Mouse (Mus musculus): Measurements from ENCODE around the gene Ctdspl. TPM values are rescaled to one million over a fixed set of nuclear protein-coding genes. Genes with fewer than 3 reads are reported as not detected.

The Ctdspl gene
- polyA plus RNA-seq (2014; fragmentation: Illumina TruSeq; extraction: RNeasy Lipid Tissue Mini Kit (QIAGEN cat#74804); ENCODE audit: low read depth, low replicate concordance) = 33.7 TPM

GRCm38 (mm10) chr9:118926111-118926650 is at the start of gene Ctdspl:
TSS of gene Ctdspl (plus strand) at chr9:118926453.

GRCm38 (mm10) chr9:119052154-119052944 is 126.1 kb downstream of the Ctdspl start, which contains the start of gene Vill:
TSS of gene Vill (plus strand) at chr9:119052778.

Other genes starting within 250 kb of the Ctdspl start
- 3.2 TPM for gene Vill, start 126.3 kb downstream of the Ctdspl start, polyA plus RNA-seq (2014; fragmentation: Illumina TruSeq; extraction: RNeasy Lipid Tissue Mini Kit (QIAGEN cat#74804); ENCODE audit: low read depth, low replicate concordance)
- gene Plcd1, start 167.0 kb downstream of the Ctdspl start, polyA plus RNA-seq (2014; fragmentation: Illumina TruSeq; extraction: RNeasy Lipid Tissue Mini Kit (QIAGEN cat#74804); ENCODE audit: low read depth, low replicate concordance) = 1.1 TPM
- 0.16 TPM for gene Dlec1, start 176.0 kb downstream of the Ctdspl start, polyA plus RNA-seq (2014; fragmentation: Illumina TruSeq; extraction: RNeasy Lipid Tissue Mini Kit (QIAGEN cat#74804); ENCODE audit: low read depth, low replicate concordance)
- not detected for gene Acaa1b, start 230.6 kb downstream of the Ctdspl start, polyA plus RNA-seq (2014; fragmentation: Illumina TruSeq; extraction: RNeasy Lipid Tissue Mini Kit (QIAGEN cat#74804); ENCODE audit: low read depth, low replicate concordance)
- gene Gm47289, start 232.7 kb downstream of the Ctdspl start, polyA plus RNA-seq (2014; fragmentation: Illumina TruSeq; extraction: RNeasy Lipid Tissue Mini Kit (QIAGEN cat#74804); ENCODE audit: low read depth, low replicate concordance) = not detected